In the genomic region with DNA sequence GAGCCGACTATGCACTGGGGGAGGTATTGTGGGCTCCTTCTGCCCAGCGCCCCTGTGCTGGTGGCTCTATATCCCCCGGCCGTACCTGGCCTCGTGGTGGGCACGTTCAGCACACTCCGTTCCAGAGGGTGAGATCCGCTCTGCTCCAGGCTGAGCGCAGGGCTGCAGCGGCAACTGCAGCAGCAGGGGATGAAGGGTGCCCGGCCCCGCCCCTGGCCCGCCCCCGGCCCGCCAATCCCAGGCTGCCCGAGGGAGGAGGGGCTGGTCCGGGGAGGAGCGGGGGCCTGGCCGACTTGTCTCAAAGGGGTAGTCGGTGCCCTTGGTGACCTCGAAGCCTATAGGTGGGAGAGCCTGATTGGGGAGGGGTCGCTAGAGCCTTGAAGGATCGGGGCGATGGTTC, we compare ENCODE assay signal across 7 mouse cellular contexts. TPM values are rescaled to one million over a fixed set of nuclear protein-coding genes. Genes with fewer than 3 reads are reported as not detected.
A peak's percentile ranks its signal among the peaks of the same experiment; 100 is the strongest.
DNase-seq lines count a peak whose midpoint lies in the region; ATAC-seq and TF ChIP-seq lines count a peak whose summit lies in the region.

No protein-coding gene starts in this region.

- DNase-seq in MN1 (ENCODE audit: low spot score) = peak; percentile 71
- peak; percentile 81 for DNase-seq in brain, embryonic 14.5 days (ENCODE audit: low read depth)
- DNase-seq in gastrocnemius, postnatal 25 days = peak; percentile 87
- peak; percentile 71 for DNase-seq in hindbrain, postnatal 0 days (ENCODE audit: low spot score)
- DNase-seq in liver, embryonic 13.5 days = no peak
- no peak for DNase-seq in spleen, postnatal 10 days (ENCODE audit: low spot score in 2 of 2)

- peak overlapping the region; percentile 60 for H3K9ac ChIP-seq in hindbrain, postnatal 0 days (replicated peaks; ENCODE audit: low read length)
- H3K9ac ChIP-seq in liver, embryonic 13.5 days = peak overlapping the region; percentile 47
- H3K9ac ChIP-seq in neural tube, embryonic 15.5 days (replicated peaks) = peak overlapping the region; percentile 58

- no peaks in the 10 kb centered on the region for H3K36me3 ChIP-seq in hindbrain, postnatal 0 days (ENCODE audit: insufficient read depth, low read length)
- H3K36me3 ChIP-seq in liver, embryonic 13.5 days = no peaks in the 10 kb centered on the region
- H3K36me3 ChIP-seq in neural tube, embryonic 15.5 days = no peaks in the 10 kb centered on the region

- H3K4me3 ChIP-seq in hindbrain, postnatal 0 days (ENCODE audit: low read length) = peak overlapping the region; percentile 43
- H3K4me3 ChIP-seq in liver, embryonic 13.5 days (replicated peaks) = peak overlapping the region; percentile 46
- H3K4me3 ChIP-seq in neural tube, embryonic 15.5 days (replicated peaks) = peak overlapping the region; percentile 44

- peak; percentile 87 for ATAC-seq in hindbrain, postnatal 0 days
- peak; percentile 71 for ATAC-seq in liver, embryonic 13.5 days (ENCODE audit: low read depth)
- peak; percentile 83 for ATAC-seq in neural tube, embryonic 15.5 days (ENCODE audit: low FRiP score)

- under 1% methylated on average over 23 of the region's 24 CpGs for WGBS in hindbrain, postnatal 0 days
- WGBS in liver, embryonic 13.5 days (ENCODE audit: insufficient replicate concordance) = 3% methylated on average over 24 of the region's 24 CpGs
- under 1% methylated on average over 24 of the region's 24 CpGs for WGBS in neural tube, embryonic 15.5 days

- peaks cover 20% of the 10 kb centered on the region for H3K4me1 ChIP-seq in hindbrain, postnatal 0 days (ENCODE audit: insufficient read depth, low read length)
- H3K4me1 ChIP-seq in liver, embryonic 13.5 days (replicated peaks) = peaks cover 23% of the 10 kb centered on the region
- H3K4me1 ChIP-seq in neural tube, embryonic 15.5 days = peaks cover 42% of the 10 kb centered on the region

- no peaks in the 10 kb centered on the region for H3K9me3 ChIP-seq in hindbrain, postnatal 0 days (ENCODE audit: low read length)
- H3K9me3 ChIP-seq in liver, embryonic 13.5 days (replicated peaks) = no peaks in the 10 kb centered on the region
- no peaks in the 10 kb centered on the region for H3K9me3 ChIP-seq in neural tube, embryonic 15.5 days (replicated peaks)

- peak; percentile 25; the same call in 1 of the 2 replicates for TF ChIP-seq POLR2A in brain, embryonic 14.5 days (IDR thresholded peaks at IDR 0.05; ENCODE audit: borderline replicate concordance, extremely low read depth, insufficient read depth, insufficient read length, poor library complexity, severe bottlenecking)

- peak overlapping the region; percentile 70 for H3K4me2 ChIP-seq in hindbrain, postnatal 0 days (ENCODE audit: low read depth, low read length)
- peak overlapping the region; percentile 64 for H3K4me2 ChIP-seq in liver, embryonic 13.5 days
- H3K4me2 ChIP-seq in neural tube, embryonic 15.5 days = peak overlapping the region; percentile 78

- H3K27ac ChIP-seq in hindbrain, postnatal 0 days = peak overlapping the region; percentile 81
- no peak overlapping the region for H3K27ac ChIP-seq in liver, embryonic 13.5 days
- peak overlapping the region; percentile 54 for H3K27ac ChIP-seq in neural tube, embryonic 15.5 days (replicated peaks)

- no peak for TF ChIP-seq CTCF in brain, embryonic 14.5 days (IDR thresholded peaks at IDR 0.05; ENCODE audit: borderline replicate concordance, extremely low read depth, insufficient read depth, insufficient read length)
- no peak for TF ChIP-seq CTCF in hindbrain, postnatal 0 days (IDR thresholded peaks at IDR 0.05; ENCODE audit: low read depth)

- H3K27me3 ChIP-seq in hindbrain, postnatal 0 days (ENCODE audit: insufficient read depth, low read length) = peaks cover 14% of the 10 kb centered on the region; the same call in 1 of the 2 replicates
- H3K27me3 ChIP-seq in liver, embryonic 13.5 days = peaks cover 81% of the 10 kb centered on the region
- H3K27me3 ChIP-seq in neural tube, embryonic 15.5 days (replicated peaks) = peaks cover 28% of the 10 kb centered on the region

RNA-seq across cellular contexts. Expression of a gene that starts 2.1 kb away (rescaled TPM):
- polyA plus RNA-seq in brain, embryonic 14.5 days (2012; rRNA removed) = 79.7 and 82.3 TPM in 2 replicates
- total RNA-seq in gastrocnemius, postnatal 25 days (2021) = 10 to 100 TPM; 72.1 to 77.5 TPM
- total RNA-seq in hindbrain, postnatal 0 days (2014; rRNA removed) = 102 and 134 TPM in 2 replicates
- polyA plus RNA-seq in hindbrain, postnatal 0 days (2015; fragmentation: Nextera tagmentation; extraction: Ambion mirVana) = 52.1 and 54.5 TPM in 2 replicates
- polyA plus RNA-seq in liver, embryonic 13.5 days (2015; fragmentation: Nextera tagmentation; extraction: Ambion mirVana) = 5.4 and 5.9 TPM in 2 replicates
- polyA plus RNA-seq in neural tube, embryonic 15.5 days (2015; fragmentation: Nextera tagmentation; extraction: Ambion mirVana) = 35.1 and 35.4 TPM in 2 replicates

RNA-seq across cellular contexts. Expression of a gene that starts 12.3 kb away (rescaled TPM):
- 0.39 and 0.48 TPM in 2 replicates for polyA plus RNA-seq in brain, embryonic 14.5 days (2012; rRNA removed)
- total RNA-seq in gastrocnemius, postnatal 25 days (2021) = not detected
- total RNA-seq in hindbrain, postnatal 0 days (2014; rRNA removed) = 0.52 TPM in 1 of 2 replicates, not detected in the other
- 2.4 and 2.7 TPM in 2 replicates for polyA plus RNA-seq in hindbrain, postnatal 0 days (2015; fragmentation: Nextera tagmentation; extraction: Ambion mirVana)
- polyA plus RNA-seq in liver, embryonic 13.5 days (2015; fragmentation: Nextera tagmentation; extraction: Ambion mirVana) = 1.1 and 1.5 TPM in 2 replicates
- 2.5 and 2.9 TPM in 2 replicates for polyA plus RNA-seq in neural tube, embryonic 15.5 days (2015; fragmentation: Nextera tagmentation; extraction: Ambion mirVana)

RNA-seq across cellular contexts. Expression of a gene that starts 32.1 kb away (rescaled TPM):
- polyA plus RNA-seq in brain, embryonic 14.5 days (2012; rRNA removed) = 488 and 561 TPM in 2 replicates
- total RNA-seq in gastrocnemius, postnatal 25 days (2021) = 10 to 100 TPM; 73.2 to 87.6 TPM
- 334 and 369 TPM in 2 replicates for total RNA-seq in hindbrain, postnatal 0 days (2014; rRNA removed)
- 275 and 287 TPM in 2 replicates for polyA plus RNA-seq in hindbrain, postnatal 0 days (2015; fragmentation: Nextera tagmentation; extraction: Ambion mirVana)
- 144 and 163 TPM in 2 replicates for polyA plus RNA-seq in liver, embryonic 13.5 days (2015; fragmentation: Nextera tagmentation; extraction: Ambion mirVana)
- polyA plus RNA-seq in neural tube, embryonic 15.5 days (2015; fragmentation: Nextera tagmentation; extraction: Ambion mirVana) = 262 and 325 TPM in 2 replicates

RNA-seq across cellular contexts. Expression of a gene that starts 43.1 kb away (rescaled TPM):
- 163 and 176 TPM in 2 replicates for polyA plus RNA-seq in brain, embryonic 14.5 days (2012; rRNA removed)
- 1 to 10 TPM; 5.9 to 9.7 TPM for total RNA-seq in gastrocnemius, postnatal 25 days (2021)
- 65.4 and 81.3 TPM in 2 replicates for total RNA-seq in hindbrain, postnatal 0 days (2014; rRNA removed)
- polyA plus RNA-seq in hindbrain, postnatal 0 days (2015; fragmentation: Nextera tagmentation; extraction: Ambion mirVana) = 7.5 and 8.7 TPM in 2 replicates
- polyA plus RNA-seq in liver, embryonic 13.5 days (2015; fragmentation: Nextera tagmentation; extraction: Ambion mirVana) = 0.93 and 1.0 TPM in 2 replicates
- polyA plus RNA-seq in neural tube, embryonic 15.5 days (2015; fragmentation: Nextera tagmentation; extraction: Ambion mirVana) = 10.2 and 12.5 TPM in 2 replicates

RNA-seq across cellular contexts. Expression of a gene that starts 58.2 kb away (rescaled TPM):
- polyA plus RNA-seq in brain, embryonic 14.5 days (2012; rRNA removed) = 3.9 and 6.7 TPM in 2 replicates
- total RNA-seq in gastrocnemius, postnatal 25 days (2021) = 10 to 100 TPM; 18.1 to 19.4 TPM
- 11.2 and 14.6 TPM in 2 replicates for total RNA-seq in hindbrain, postnatal 0 days (2014; rRNA removed)
- polyA plus RNA-seq in hindbrain, postnatal 0 days (2015; fragmentation: Nextera tagmentation; extraction: Ambion mirVana) = 8.3 and 9.0 TPM in 2 replicates
- polyA plus RNA-seq in liver, embryonic 13.5 days (2015; fragmentation: Nextera tagmentation; extraction: Ambion mirVana) = 0.22 and 0.34 TPM in 2 replicates
- polyA plus RNA-seq in neural tube, embryonic 15.5 days (2015; fragmentation: Nextera tagmentation; extraction: Ambion mirVana) = 6.6 and 9.7 TPM in 2 replicates

Comparison
In these comparisons a context has a peak if more than half of its experiments do, and no peak if none do; other contexts are left out.
1. DNase-seq: peak in MN1 (single experiment), brain, embryonic 14.5 days (single experiment), gastrocnemius, postnatal 25 days (single experiment) and hindbrain, postnatal 0 days (single experiment); none in liver, embryonic 13.5 days (single experiment) and spleen, postnatal 10 days (0 of 2).
2. Peak in every context shown above with its lines, with median percentiles within 50 percentile points of each other: ATAC-seq, H3K4me2 ChIP-seq, H3K4me3 ChIP-seq and H3K9ac ChIP-seq.